Mouse (Mus musculus) megakaryocyte, embryonic 14.5 days (primary cell): ENCODE measurements around the gene Sept10.

Experiments
- FLI1 ChIP-seq: IDR thresholded peaks from 2 replicates; pipeline ENCODE4 v1.6.1; 2012; ENCODE audit warnings: low read length, inconsistent platforms, mixed read lengths
- GATA1 ChIP-seq: IDR thresholded peaks from 3 replicates; pipeline ENCODE4 v1.6.1; 2012; ENCODE audit warnings: mixed read lengths, low read length, inconsistent platforms, borderline replicate concordance

- TF ChIP-seq FLI1 (no peak), GATA1 (no peak)
Observed at GRCm38 (mm10) chr10:59200011-59200410, 21.6 kb downstream of the Sept10 start.
